Mouse (Mus musculus): ENCODE measurements at regions not wholly inside any gene's neighbourhood (a gene's known extent, or its start where the extent isn't known, plus 50 kb on each side); places are given as distances from the start of the nearest gene placed in this dataset.

GRCm38 (mm10) chr3:33262797-33263196, 119.8 kb upstream of the Pex5l start:
- DNase-seq = no peak

GRCm38 (mm10) chr3:33219271-33220065, 76.4 kb upstream of the Pex5l start:
- no peak for DNase-seq

- DNase-seq = no peak
These were observed 75.2 kb upstream of the Pex5l start for GRCm38 (mm10) chr3:33218291-33218690.

- DNase-seq = no peak
These were observed 74.5 kb upstream of the Pex5l start for GRCm38 (mm10) chr3:33217360-33218034.

GRCm38 (mm10) chr3:33211224-33211817, 68.3 kb upstream of the Pex5l start:
- DNase-seq = no peak

Small RNAs in the stretch of these regions (microRNA-seq; reads per million reads assigned to microRNA genes)
- 0 reads per million in 2 experiments for gene Gm27974

Measured in heart, adult 18-20 months (tissue).